ENCODE assay signal across 9 mouse cellular contexts in genomic region chr12:79707565-79708422, GRCm38 (mm10).
DNase-seq lines count a peak whose midpoint lies in the region; ATAC-seq and TF ChIP-seq lines count a peak whose summit lies in the region.
"Had no signal": no experiment of that assay in that cellular context is flagged by ENCODE, and none has a peak within 500 bp of the region (broad histone marks: within the 10 kb centered on the region; RNA-seq: fewer than 3 reads in every experiment).

No protein-coding gene starts in this region.

- no peak overlapping the region for H3ac ChIP-seq in myocyte (ENCODE audit: control insufficient read depth, insufficient read length)

- H3K9ac ChIP-seq in kidney, embryonic 14.5 days (ENCODE audit: low read depth, low read length), result no peak overlapping the region
- H3K9ac ChIP-seq in embryonic facial prominence, embryonic 14.5 days (ENCODE audit: low read depth, low read length), result no peak overlapping the region
- no peak overlapping the region for H3K9ac ChIP-seq in hindbrain, embryonic 13.5 days
- H3K9ac ChIP-seq in liver, embryonic 12.5 days, result no peak overlapping the region

- no peak overlapping the region for H3K4me3 ChIP-seq in kidney, embryonic 14.5 days (ENCODE audit: low read length)
- H3K4me3 ChIP-seq in embryonic facial prominence, embryonic 14.5 days (ENCODE audit: low read depth, low read length), result no peak overlapping the region
- no peak overlapping the region for H3K4me3 ChIP-seq in hindbrain, embryonic 13.5 days
- no peak overlapping the region for H3K4me3 ChIP-seq in myocyte
- H3K4me3 ChIP-seq in liver, embryonic 12.5 days, result no peak overlapping the region

- peaks cover 46% of the 10 kb centered on the region for H3K4me1 ChIP-seq in kidney, embryonic 14.5 days (ENCODE audit: control insufficient read depth, insufficient read depth, low read length)
- peaks cover 58% of the 10 kb centered on the region for H3K4me1 ChIP-seq in embryonic facial prominence, embryonic 14.5 days (ENCODE audit: control insufficient read depth, insufficient read depth, low read length)
- H3K4me1 ChIP-seq in hindbrain, embryonic 13.5 days (replicated peaks), result peaks cover 56% of the 10 kb centered on the region
- H3K4me1 ChIP-seq in liver, embryonic 12.5 days, result no peaks in the 10 kb centered on the region

- no peak for DNase-seq in kidney, adult 18-20 months
- DNase-seq in embryonic facial prominence, embryonic 14.5 days (ENCODE audit: low spot score), result peak; percentile 95
- no peak for DNase-seq in c-Kit-positive CD71-positive TER-119-positive erythroid progenitor cells, embryonic 14.5 days (ENCODE audit: low spot score)
- no peak for DNase-seq in embryo, embryonic 10 days (ENCODE audit: low spot score)
- DNase-seq: cerebellum, adult 18-20 months had no signal

- 30% methylated on average over 9 of the region's 9 CpGs for WGBS in kidney, embryonic 14.5 days
- 16% methylated on average over 9 of the region's 9 CpGs for WGBS in embryonic facial prominence, embryonic 14.5 days
- WGBS in hindbrain, embryonic 13.5 days, result 56% methylated on average over 9 of the region's 9 CpGs
- 69% methylated on average over 9 of the region's 9 CpGs for WGBS in liver, embryonic 12.5 days (ENCODE audit: insufficient replicate concordance)

- no peaks in the 10 kb centered on the region for H3K9me3 ChIP-seq in kidney, embryonic 14.5 days (ENCODE audit: control insufficient read depth, low read length)
- H3K9me3 ChIP-seq in embryonic facial prominence, embryonic 14.5 days (ENCODE audit: control insufficient read depth, low read length), result no peaks in the 10 kb centered on the region
- no peaks in the 10 kb centered on the region for H3K9me3 ChIP-seq in hindbrain, embryonic 13.5 days
- no peaks in the 10 kb centered on the region for H3K9me3 ChIP-seq in liver, embryonic 12.5 days (replicated peaks)

- no peak for TF ChIP-seq POLR2A in myocyte (IDR thresholded peaks at IDR 0.05; ENCODE audit: insufficient read length, low read depth)

- no peaks in the 10 kb centered on the region for H3K27me3 ChIP-seq in kidney, embryonic 14.5 days (ENCODE audit: control insufficient read depth, insufficient read depth, low read length)
- H3K27me3 ChIP-seq in embryonic facial prominence, embryonic 14.5 days (replicated peaks; ENCODE audit: control insufficient read depth, insufficient read depth, low read length), result no peaks in the 10 kb centered on the region
- no peaks in the 10 kb centered on the region for H3K27me3 ChIP-seq in hindbrain, embryonic 13.5 days
- H3K27me3 ChIP-seq in myocyte (ENCODE audit: control insufficient read depth, insufficient read depth, insufficient read length), result no peaks in the 10 kb centered on the region
- no peaks in the 10 kb centered on the region; the same call in 1 of the 2 replicates for H3K27me3 ChIP-seq in liver, embryonic 12.5 days (replicated peaks)

- peak overlapping the region; percentile 86 for H3K27ac ChIP-seq in kidney, embryonic 14.5 days (ENCODE audit: low read depth, low read length)
- H3K27ac ChIP-seq in embryonic facial prominence, embryonic 14.5 days (replicated peaks; ENCODE audit: low read depth, low read length), result peak overlapping the region; percentile 77
- H3K27ac ChIP-seq in hindbrain, embryonic 13.5 days, result peak overlapping the region; percentile 53
- no peak overlapping the region for H3K27ac ChIP-seq in liver, embryonic 12.5 days

- H3K36me3 ChIP-seq in kidney, embryonic 14.5 days (ENCODE audit: control insufficient read depth, insufficient read depth, low read length), result no peaks in the 10 kb centered on the region
- H3K36me3 ChIP-seq in embryonic facial prominence, embryonic 14.5 days (ENCODE audit: control insufficient read depth, insufficient read depth, low read length), result no peaks in the 10 kb centered on the region
- H3K36me3 ChIP-seq in hindbrain, embryonic 13.5 days, result no peaks in the 10 kb centered on the region
- H3K36me3 ChIP-seq in myocyte (ENCODE audit: control insufficient read depth, insufficient read depth), result no peaks in the 10 kb centered on the region
- H3K36me3 ChIP-seq in liver, embryonic 12.5 days, result no peaks in the 10 kb centered on the region

- no peak overlapping the region for H3K4me2 ChIP-seq in kidney, embryonic 14.5 days (replicated peaks; ENCODE audit: low read depth, low read length)
- H3K4me2 ChIP-seq in embryonic facial prominence, embryonic 14.5 days (ENCODE audit: low read depth, low read length), result no peak overlapping the region
- no peak overlapping the region for H3K4me2 ChIP-seq in hindbrain, embryonic 13.5 days
- H3K4me2 ChIP-seq in myocyte (ENCODE audit: low read depth), result no peak overlapping the region
- no peak overlapping the region for H3K4me2 ChIP-seq in liver, embryonic 12.5 days

- ATAC-seq in kidney, embryonic 14.5 days (ENCODE audit: low FRiP score, low TSS enrichment), result peak; percentile 51; the same call in 1 of the 2 replicates
- ATAC-seq in embryonic facial prominence, embryonic 14.5 days (ENCODE audit: low read depth), result peak; percentile 89
- peak; percentile 73 for ATAC-seq in hindbrain, embryonic 13.5 days (ENCODE audit: low FRiP score)
- ATAC-seq in liver, embryonic 12.5 days, result no peak

- no peaks in the 10 kb centered on the region for H3K79me2 ChIP-seq in myocyte (ENCODE audit: control insufficient read depth, insufficient read depth)

TF ChIP-seq in myocyte, 11 proteins besides CTCF, POLR2A, EP300 and RAD21:
- TF ChIP-seq MYOG (IDR thresholded peaks at IDR 0.05; ENCODE audit: control insufficient read depth in 1 of 3, insufficient read depth in 1 of 3, insufficient read length in 2 of 3, low read depth in 2 of 3) (no peak), CEBPB (IDR thresholded peaks at IDR 0.05; ENCODE audit: insufficient read depth, poor library complexity, severe bottlenecking) (peak; percentile 54; the same call in 1 of the 2 replicates)
